Mouse (Mus musculus): ENCODE measurements around the gene Gm42417. TPM values are rescaled to one million over a fixed set of nuclear protein-coding genes. Genes with fewer than 3 reads are reported as not detected.

Gene Gm42417
- polyA plus RNA-seq, 1 experiment, result 0.05 TPM

GRCm38 (mm10) chr1:36529274-36529673 is 10.0 kb downstream of the Gm42417 start:
- TF ChIP-seq CTCF (IDR thresholded peaks at IDR 0.05; ENCODE audit: control insufficient read depth, insufficient read depth, insufficient replicate concordance, low read depth, low read length) (no peak), POLR2A (IDR thresholded peaks at IDR 0.05; ENCODE audit: control insufficient read depth, low read depth, low read length) (no peak)
- Histone ChIP-seq H3K4me1 (ENCODE audit: control insufficient read depth, insufficient read depth, low read length) (peaks cover 2% of the 10 kb centered on the region; the same call in 1 of the 2 replicates), H3K4me3 (ENCODE audit: control insufficient read depth, low read depth, low read length) (no peak overlapping the region), H3K27ac (ENCODE audit: control insufficient read depth, insufficient read depth, low read depth, low read length) (no peak overlapping the region), H3K36me3 (ENCODE audit: control insufficient read depth, insufficient read depth, low read length) (peaks cover 2% of the 10 kb centered on the region; the same call in 1 of the 2 replicates), H3K27me3 (ENCODE audit: control insufficient read depth, insufficient read depth, low read length) (no peaks in the 10 kb centered on the region)

- no peak overlapping the region for H3K27ac ChIP-seq (ENCODE audit: control insufficient read depth, insufficient read depth, low read depth, low read length)
- TF ChIP-seq POLR2A (IDR thresholded peaks at IDR 0.05; ENCODE audit: control insufficient read depth, low read depth, low read length), result no peak
- TF ChIP-seq CTCF (IDR thresholded peaks at IDR 0.05; ENCODE audit: control insufficient read depth, insufficient read depth, insufficient replicate concordance, low read depth, low read length), result no peak
- no peak overlapping the region for H3K4me3 ChIP-seq (ENCODE audit: control insufficient read depth, low read depth, low read length)
- H3K4me1 ChIP-seq (ENCODE audit: control insufficient read depth, insufficient read depth, low read length), result peaks cover 2% of the 10 kb centered on the region; the same call in 1 of the 2 replicates
- peaks cover 2% of the 10 kb centered on the region; the same call in 1 of the 2 replicates for H3K36me3 ChIP-seq (ENCODE audit: control insufficient read depth, insufficient read depth, low read length)
- no peaks in the 10 kb centered on the region for H3K27me3 ChIP-seq (ENCODE audit: control insufficient read depth, insufficient read depth, low read length)
Observed at GRCm38 (mm10) chr1:36528351-36528750, 10.9 kb downstream of the Gm42417 start.

- Histone ChIP-seq H3K4me1 (ENCODE audit: control insufficient read depth, insufficient read depth, low read length) (peaks cover 2% of the 10 kb centered on the region; the same call in 1 of the 2 replicates), H3K4me3 (ENCODE audit: control insufficient read depth, low read depth, low read length) (no peak overlapping the region), H3K36me3 (ENCODE audit: control insufficient read depth, insufficient read depth, low read length) (peaks cover 2% of the 10 kb centered on the region; the same call in 1 of the 2 replicates), H3K27ac (ENCODE audit: control insufficient read depth, insufficient read depth, low read depth, low read length) (no peak overlapping the region), H3K27me3 (ENCODE audit: control insufficient read depth, insufficient read depth, low read length) (no peaks in the 10 kb centered on the region)
- no peak for TF ChIP-seq POLR2A (IDR thresholded peaks at IDR 0.05; ENCODE audit: control insufficient read depth, low read depth, low read length)
- no peak for TF ChIP-seq CTCF (IDR thresholded peaks at IDR 0.05; ENCODE audit: control insufficient read depth, insufficient read depth, insufficient replicate concordance, low read depth, low read length)
Observed at GRCm38 (mm10) chr1:36526903-36527302, 12.3 kb downstream of the Gm42417 start.

- Histone ChIP-seq H3K4me1 (ENCODE audit: control insufficient read depth, insufficient read depth, low read length) (no peaks in the 10 kb centered on the region), H3K27ac (ENCODE audit: control insufficient read depth, insufficient read depth, low read depth, low read length) (no peak overlapping the region), H3K4me3 (ENCODE audit: control insufficient read depth, low read depth, low read length) (no peak overlapping the region), H3K36me3 (ENCODE audit: control insufficient read depth, insufficient read depth, low read length) (peaks cover 2% of the 10 kb centered on the region), H3K27me3 (ENCODE audit: control insufficient read depth, insufficient read depth, low read length) (no peaks in the 10 kb centered on the region)
- TF ChIP-seq CTCF (IDR thresholded peaks at IDR 0.05; ENCODE audit: control insufficient read depth, insufficient read depth, insufficient replicate concordance, low read depth, low read length) (no peak), POLR2A (IDR thresholded peaks at IDR 0.05; ENCODE audit: control insufficient read depth, low read depth, low read length) (no peak)
Observed at GRCm38 (mm10) chr1:36525774-36526173, 13.5 kb downstream of the Gm42417 start.

GRCm38 (mm10) chr1:36524058-36524457 is 15.2 kb downstream of the Gm42417 start:
- no peak for TF ChIP-seq CTCF (IDR thresholded peaks at IDR 0.05; ENCODE audit: control insufficient read depth, insufficient read depth, insufficient replicate concordance, low read depth, low read length)
- no peak for TF ChIP-seq POLR2A (IDR thresholded peaks at IDR 0.05; ENCODE audit: control insufficient read depth, low read depth, low read length)
- Histone ChIP-seq H3K27me3 (ENCODE audit: control insufficient read depth, insufficient read depth, low read length) (no peaks in the 10 kb centered on the region), H3K4me1 (ENCODE audit: control insufficient read depth, insufficient read depth, low read length) (no peaks in the 10 kb centered on the region), H3K4me3 (ENCODE audit: control insufficient read depth, low read depth, low read length) (no peak overlapping the region), H3K36me3 (ENCODE audit: control insufficient read depth, insufficient read depth, low read length) (peaks cover 2% of the 10 kb centered on the region), H3K27ac (ENCODE audit: control insufficient read depth, insufficient read depth, low read depth, low read length) (no peak overlapping the region)

- Histone ChIP-seq H3K27ac (ENCODE audit: control insufficient read depth, insufficient read depth, low read depth, low read length) (no peak overlapping the region), H3K4me1 (ENCODE audit: control insufficient read depth, insufficient read depth, low read length) (no peaks in the 10 kb centered on the region), H3K4me3 (ENCODE audit: control insufficient read depth, low read depth, low read length) (no peak overlapping the region), H3K36me3 (ENCODE audit: control insufficient read depth, insufficient read depth, low read length) (peaks cover 2% of the 10 kb centered on the region), H3K27me3 (ENCODE audit: control insufficient read depth, insufficient read depth, low read length) (no peaks in the 10 kb centered on the region)
- TF ChIP-seq POLR2A (IDR thresholded peaks at IDR 0.05; ENCODE audit: control insufficient read depth, low read depth, low read length) (no peak), CTCF (IDR thresholded peaks at IDR 0.05; ENCODE audit: control insufficient read depth, insufficient read depth, insufficient replicate concordance, low read depth, low read length) (no peak)
Observed at GRCm38 (mm10) chr1:36523332-36524013, 15.8 kb downstream of the Gm42417 start.

- Histone ChIP-seq H3K4me1 (ENCODE audit: control insufficient read depth, insufficient read depth, low read length) (no peaks in the 10 kb centered on the region), H3K27me3 (ENCODE audit: control insufficient read depth, insufficient read depth, low read length) (no peaks in the 10 kb centered on the region), H3K27ac (ENCODE audit: control insufficient read depth, insufficient read depth, low read depth, low read length) (no peak overlapping the region), H3K4me3 (ENCODE audit: control insufficient read depth, low read depth, low read length) (no peak overlapping the region), H3K36me3 (ENCODE audit: control insufficient read depth, insufficient read depth, low read length) (peaks cover 2% of the 10 kb centered on the region)
- TF ChIP-seq POLR2A (IDR thresholded peaks at IDR 0.05; ENCODE audit: control insufficient read depth, low read depth, low read length) (no peak), CTCF (IDR thresholded peaks at IDR 0.05; ENCODE audit: control insufficient read depth, insufficient read depth, insufficient replicate concordance, low read depth, low read length) (no peak)
Observed at GRCm38 (mm10) chr1:36522210-36522609, 17.0 kb downstream of the Gm42417 start.
